Mouse (Mus musculus) MEL (cell line): ENCODE measurements around the gene Afg1l. TPM values are rescaled to one million over a fixed set of nuclear protein-coding genes. Genes with fewer than 3 reads are reported as not detected.
A peak's percentile ranks its signal among the peaks of the same experiment; 100 is the strongest.

Source experiments
- DNase-seq: peaks from one replicate; pipeline ENCODE4 v3.0.0; 2011; ENCODE audit warnings: low read depth, low spot score
- H3K27ac ChIP-seq: 2 replicates; pipeline ENCODE4 v1.5.1; 2012; ENCODE audit warnings: low read depth, mild to moderate bottlenecking, control low read depth, low read length, moderate library complexity; ENCODE audit not compliant: control insufficient read depth
- H3K27me3 ChIP-seq, 2 experiments: fragments of 150-350 bp in 1 of 2; sonication (generic) in 1 of 2; 2 replicates each; pipeline ENCODE4 v1.6.1; 2012; ENCODE audit warnings: low read length in 2 of 2, mild to moderate bottlenecking in 2 of 2, improper control_type of control experiment in 1 of 2, moderate library complexity in 1 of 2; ENCODE audit not compliant: insufficient read depth in 2 of 2, control insufficient read depth in 1 of 2
- H3K36me3 ChIP-seq, 2 experiments: 2 replicates each; pipeline ENCODE4 v1.6.1; 2012 to 2014; ENCODE audit warnings: low read length in 2 of 2, improper control_type of control experiment in 1 of 2, inconsistent platforms in 1 of 2, mild to moderate bottlenecking in 1 of 2; ENCODE audit not compliant: insufficient read depth in 2 of 2, control insufficient read depth in 1 of 2
- H3K4me1 ChIP-seq, 2 experiments: fragments of 150-350 bp in 1 of 2; sonication (generic) in 1 of 2; 2 replicates each; pipeline ENCODE4 v1.6.1; 2012; ENCODE audit warnings: low read length in 2 of 2, improper control_type of control experiment in 1 of 2, mild to moderate bottlenecking in 1 of 2; ENCODE audit not compliant: insufficient read depth in 2 of 2, control insufficient read depth in 1 of 2
- H3K4me3 ChIP-seq, 2 experiments: fragments of 150-350 bp in 1 of 2; sonication (generic) in 1 of 2; 2 replicates each; pipeline ENCODE4 v1.5.1; 2012; ENCODE audit warnings: low read depth in 2 of 2, low read length in 2 of 2, mild to moderate bottlenecking in 2 of 2, moderate library complexity in 2 of 2, control low read depth in 1 of 2, improper control_type of control experiment in 1 of 2; ENCODE audit not compliant: control insufficient read depth in 1 of 2, insufficient read depth in 1 of 2
- H3K79me2 ChIP-seq: 2 replicates; pipeline ENCODE4 v1.6.1; 2012; ENCODE audit warnings: mild to moderate bottlenecking, low read length, moderate library complexity; ENCODE audit not compliant: control insufficient read depth, poor library complexity, insufficient read depth
- H3K9ac ChIP-seq: 2 replicates; pipeline ENCODE4 v1.6.1; 2012; ENCODE audit warnings: low read depth, mild to moderate bottlenecking, control low read depth, low read length, moderate library complexity; ENCODE audit not compliant: control insufficient read depth, poor library complexity, severe bottlenecking
- H3K9me3 ChIP-seq: fragments of 150-350 bp; sonication (generic); replicated peaks from 2 replicates; pipeline ENCODE4 v1.6.1; 2012; ENCODE audit warnings: mild to moderate bottlenecking, low read length, improper control_type of control experiment, moderate library complexity; ENCODE audit not compliant: insufficient read depth
- BHLHE40 ChIP-seq: IDR thresholded peaks from 2 replicates; pipeline ENCODE4 v1.6.1; 2012; ENCODE audit warnings: low read depth, mild to moderate bottlenecking, inconsistent platforms, low read length, improper control_type of control experiment, borderline replicate concordance
- CHD1 ChIP-seq: IDR thresholded peaks from 2 replicates; pipeline ENCODE4 v1.6.1; 2012; ENCODE audit warnings: low read depth, mild to moderate bottlenecking, inconsistent platforms, low read length, improper control_type of control experiment
- CHD2 ChIP-seq: IDR thresholded peaks from 2 replicates; pipeline ENCODE4 v1.6.1; 2011; ENCODE audit warnings: low read length, improper control_type of control experiment
- CTCF ChIP-seq, 3 experiments: IDR thresholded peaks in 2 of 3; conservative IDR thresholded peaks in 1 of 3; 2 replicates each; pipeline ENCODE4 v1.5.1; 2011 to 2012; ENCODE audit warnings: low read length in 3 of 3, low read depth in 2 of 3, mild to moderate bottlenecking in 2 of 3, improper control_type of control experiment in 1 of 3, inconsistent platforms in 1 of 3, mixed read lengths in 1 of 3, moderate library complexity in 1 of 3; ENCODE audit not compliant: control insufficient read depth in 1 of 3, insufficient read depth in 1 of 3, poor library complexity in 1 of 3, severe bottlenecking in 1 of 3
- ETS1 ChIP-seq: IDR thresholded peaks from 2 replicates; pipeline ENCODE4 v1.6.1; 2012; ENCODE audit warnings: low read depth, mild to moderate bottlenecking, inconsistent platforms, low read length, improper control_type of control experiment, moderate library complexity
- HCFC1 ChIP-seq: IDR thresholded peaks from 2 replicates; pipeline ENCODE4 v1.6.1; 2012; ENCODE audit warnings: low read depth, mild to moderate bottlenecking, inconsistent platforms, low read length, improper control_type of control experiment, moderate library complexity
- JUND ChIP-seq: IDR thresholded peaks from 2 replicates; pipeline ENCODE4 v1.6.1; 2011; ENCODE audit warnings: low read depth, mild to moderate bottlenecking, improper control_type of control experiment, low read length
- MAFK ChIP-seq: IDR thresholded peaks from 2 replicates; pipeline ENCODE4 v1.6.1; 2011; ENCODE audit warnings: low read depth, mild to moderate bottlenecking, low read length, improper control_type of control experiment, borderline replicate concordance
- MAZ ChIP-seq: IDR thresholded peaks from 2 replicates; pipeline ENCODE4 v1.6.1; 2012; ENCODE audit warnings: low read depth, mild to moderate bottlenecking, inconsistent platforms, low read length, improper control_type of control experiment
- MXI1 ChIP-seq: IDR thresholded peaks from 2 replicates; pipeline ENCODE4 v1.6.1; 2011; ENCODE audit warnings: mild to moderate bottlenecking, low read depth, low read length, improper control_type of control experiment
- MYC ChIP-seq: IDR thresholded peaks from 2 replicates; pipeline ENCODE4 v1.6.1; 2011; ENCODE audit warnings: low read depth, mild to moderate bottlenecking, low read length, improper control_type of control experiment, moderate library complexity
- NELFE ChIP-seq: IDR thresholded peaks from 2 replicates; pipeline ENCODE4 v1.6.1; 2011; ENCODE audit warnings: low read depth, low read length, improper control_type of control experiment
- POLR2A ChIP-seq, 2 experiments: IDR thresholded peaks; 2 replicates each; pipeline ENCODE4 v1.6.1; 2011 to 2012; ENCODE audit warnings: low read length in 2 of 2, mild to moderate bottlenecking in 2 of 2, control low read depth in 1 of 2, improper control_type of control experiment in 1 of 2, low read depth in 1 of 2, moderate library complexity in 1 of 2; ENCODE audit not compliant: control insufficient read depth in 1 of 2, insufficient read depth in 1 of 2, poor library complexity in 1 of 2
- POLR2AphosphoS2 ChIP-seq: IDR thresholded peaks from 2 replicates; pipeline ENCODE4 v1.6.1; 2011; ENCODE audit warnings: low read length, improper control_type of control experiment
- RCOR1 ChIP-seq: IDR thresholded peaks from 2 replicates; pipeline ENCODE4 v1.6.1; 2012; ENCODE audit warnings: low read depth, mild to moderate bottlenecking, inconsistent platforms, low read length, improper control_type of control experiment
- SIN3A ChIP-seq: IDR thresholded peaks from 2 replicates; pipeline ENCODE4 v1.6.1; 2012; ENCODE audit warnings: low read length, improper control_type of control experiment, inconsistent platforms
- TAL1 ChIP-seq: IDR thresholded peaks from 2 replicates; pipeline ENCODE4 v1.6.1; 2012; ENCODE audit warnings: mild to moderate bottlenecking, inconsistent platforms, low read length, moderate library complexity, mixed read lengths
- UBTF ChIP-seq: IDR thresholded peaks from 2 replicates; pipeline ENCODE4 v1.6.1; 2012; ENCODE audit warnings: low read depth, mild to moderate bottlenecking, inconsistent platforms, low read length, improper control_type of control experiment, moderate library complexity, borderline replicate concordance; ENCODE audit not compliant: insufficient read depth
- USF2 ChIP-seq, 2 experiments: IDR thresholded peaks; 2 replicates each; pipeline ENCODE4 v1.6.1; 2011 to 2012; ENCODE audit warnings: improper control_type of control experiment in 2 of 2, low read length in 2 of 2, borderline replicate concordance in 1 of 2, inconsistent platforms in 1 of 2, low read depth in 1 of 2, mild to moderate bottlenecking in 1 of 2; ENCODE audit not compliant: insufficient read depth in 1 of 2
- ZMIZ1 ChIP-seq: IDR thresholded peaks from 2 replicates; pipeline ENCODE4 v1.6.1; 2012; ENCODE audit warnings: low read depth, mild to moderate bottlenecking, inconsistent platforms, low read length, improper control_type of control experiment, moderate library complexity
- ZNF384 ChIP-seq: IDR thresholded peaks from 2 replicates; pipeline ENCODE4 v1.6.1; 2012; ENCODE audit warnings: low read depth, mild to moderate bottlenecking, inconsistent platforms, low read length, improper control_type of control experiment
- polyA plus RNA-seq, 2 experiments: library from polyadenylated mRNA; stranded (reverse) in 1 of 2; unstranded in 1 of 2; fragments of >175 nt in 1 of 2; fragments of >200 nt in 1 of 2; gene quantifications; 2 replicates each; pipeline versions ENCODE4 v1.2.1 to v1.2.4; 2012; ENCODE audit warnings: low replicate concordance in 2 of 2, low read depth in 1 of 2; ENCODE audit not compliant: insufficient read length in 2 of 2, insufficient read depth in 1 of 2, missing spikeins in 1 of 2
- total RNA-seq: library from RNA; depleted of rRNA; stranded (reverse); fragments of 300-350 nt; gene quantifications from 2 replicates; pipeline ENCODE4 v1.2.3, GENCODE M21; 2012

The Afg1l gene
- total and polyA plus RNA-seq, 3 experiments, result 3.4 to 3.7 TPM; not detected in 1

DNA sequence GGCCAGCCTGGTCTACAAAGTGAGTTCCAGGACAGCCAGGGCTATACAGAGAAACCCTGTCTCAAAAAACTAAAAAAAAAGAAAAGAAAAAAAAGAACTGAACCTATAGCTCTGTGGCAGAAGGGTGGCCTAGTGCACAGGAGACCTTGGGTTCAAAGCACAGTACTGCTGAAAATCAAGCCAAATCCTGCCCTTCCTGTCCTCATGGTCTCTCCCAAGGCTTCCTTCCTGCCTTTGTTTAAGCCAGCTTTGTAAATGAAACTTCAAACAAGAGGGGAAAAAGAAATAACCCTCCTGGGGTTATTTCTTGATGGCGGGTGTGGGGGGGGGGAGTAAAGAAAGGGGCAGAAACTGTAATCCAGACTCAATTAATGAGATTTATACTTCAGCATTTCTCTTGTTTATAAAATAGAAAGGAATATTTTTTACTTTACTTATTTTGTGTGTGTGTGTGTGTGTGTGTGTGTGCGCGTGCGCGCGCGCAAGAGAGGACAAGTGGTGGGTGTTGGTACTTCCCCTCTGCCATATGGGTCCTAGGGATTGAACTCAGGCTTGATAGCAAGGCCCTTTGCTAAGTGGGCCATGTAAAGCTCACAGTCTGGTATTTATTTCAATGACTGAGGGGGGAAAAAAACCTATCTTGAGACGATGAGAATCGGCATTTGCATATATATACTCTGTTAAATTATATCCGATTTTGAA lies 1.4 kb downstream of the Afg1l start:
- no peak overlapping the region for H3K27ac ChIP-seq
- peaks cover 13% of the 10 kb centered on the region for H3K79me2 ChIP-seq
- no peak overlapping the region for H3K9ac ChIP-seq
- H3K36me3 ChIP-seq, result peaks cover 0 to 25% of the 10 kb centered on the region in 2 experiments; a peak in 2 of 4 replicates
- TF ChIP-seq ETS1 (no peak), JUND (no peak), POLR2AphosphoS2 (no peak), UBTF (no peak), MAZ (no peak), TAL1 (no peak), CHD1 (no peak), ZMIZ1 (no peak), BHLHE40 (no peak), MYC (no peak), MXI1 (no peak), NELFE (no peak), USF2 (IDR thresholded peaks at IDR 0.05; ENCODE audit: borderline replicate concordance in 1 of 2, insufficient read depth in 1 of 2, low read depth in 1 of 2, low read length in 2 of 2) (no peak), MAFK (no peak), RCOR1 (no peak), CHD2 (no peak), SIN3A (no peak), POLR2A (IDR thresholded peaks at IDR 0.05; ENCODE audit: control insufficient read depth in 1 of 2, insufficient read depth in 1 of 2, low read depth in 1 of 2, low read length in 2 of 2, poor library complexity in 1 of 2) (no peak), CTCF (IDR thresholded peaks at IDR 0.05 in 2 of 3, conservative IDR thresholded peaks at IDR 0.05 in 1 of 3; ENCODE audit: control insufficient read depth in 1 of 3, insufficient read depth in 1 of 3, low read depth in 2 of 3, low read length in 3 of 3, poor library complexity in 1 of 3, severe bottlenecking in 1 of 3) (no peak; a peak in 1 of 6 replicates), HCFC1 (no peak)
- peak; percentile 47 for DNase-seq
- peaks cover 5 to 21% of the 10 kb centered on the region in 2 experiments for H3K4me1 ChIP-seq
- no peaks in the 10 kb centered on the region for H3K27me3 ChIP-seq
- no peaks in the 10 kb centered on the region for H3K9me3 ChIP-seq
- H3K4me3 ChIP-seq, result peak overlapping the region in 1 of 2 experiments; percentile 81; a peak in 2 of 4 replicates

DNA sequence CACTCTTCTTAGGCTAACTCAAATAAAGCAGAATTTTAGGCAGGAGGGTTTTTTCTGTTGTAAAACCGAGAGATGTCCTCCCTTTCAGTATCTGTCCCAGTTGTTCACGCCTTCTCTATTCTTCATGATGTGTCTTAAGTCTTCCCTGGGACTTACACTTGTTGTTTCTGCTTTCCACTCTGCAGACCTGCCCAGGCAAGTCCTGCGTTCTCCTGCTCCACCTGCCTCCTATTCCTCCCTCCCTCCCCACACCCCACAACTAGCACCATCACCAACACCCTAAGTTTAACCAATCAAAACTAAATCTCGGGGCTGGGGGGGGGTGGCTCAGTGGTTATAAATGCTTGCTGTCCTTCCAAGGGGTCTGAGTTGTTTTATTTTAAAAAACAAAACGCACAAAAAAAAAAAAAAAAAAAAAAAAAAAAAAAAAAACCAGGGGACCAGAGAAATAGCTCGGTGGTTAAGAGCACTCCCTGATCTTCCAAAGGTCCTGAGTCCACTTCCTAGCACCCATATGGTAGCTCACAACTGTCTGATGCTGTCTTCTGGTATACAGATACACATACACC lies 3.3 kb downstream of the Afg1l start:
- Histone ChIP-seq H3K9me3 (no peaks in the 10 kb centered on the region), H3K36me3 (peaks cover 0 to 19% of the 10 kb centered on the region in 2 experiments; a peak in 2 of 4 replicates)
- no peak for DNase-seq
- peak; percentile 27; the same call in 1 of the 2 replicates for TF ChIP-seq ZNF384
- no peak for TF ChIP-seq CHD2
- TF ChIP-seq, all 39 proteins: peak for 1
- H3K79me2 ChIP-seq, result peaks cover 13% of the 10 kb centered on the region
- peaks cover 5 to 18% of the 10 kb centered on the region in 2 experiments for H3K4me1 ChIP-seq
- H3K27me3 ChIP-seq, result no peaks in the 10 kb centered on the region
- H3K9ac ChIP-seq, result no peak overlapping the region
- H3K4me3 ChIP-seq, result no peak overlapping the region
- H3K27ac ChIP-seq, result no peak overlapping the region
